ENCODE assay signal across 9 mouse cellular contexts in genomic region chr7:25376556-25376955, GRCm38 (mm10). TPM values are rescaled to one million over a fixed set of nuclear protein-coding genes. Genes with fewer than 3 reads are reported as not detected.
DNase-seq lines count a peak whose midpoint lies in the region; ATAC-seq and TF ChIP-seq lines count a peak whose summit lies in the region.
"Had no signal": no experiment of that assay in that cellular context is flagged by ENCODE, and none has a peak within 500 bp of the region (broad histone marks: within the 10 kb centered on the region; RNA-seq: fewer than 3 reads in every experiment).

No protein-coding gene starts in this region.

- peak overlapping the region; percentile 66 for H3K4me2 ChIP-seq in heart, embryonic 12.5 days
- H3K4me2 ChIP-seq in kidney, postnatal 0 days (ENCODE audit: low read length) = peak overlapping the region; percentile 49
- H3K4me2 ChIP-seq in limb, embryonic 15.5 days = peak overlapping the region; percentile 46
- H3K4me2 ChIP-seq in myocyte (ENCODE audit: low read depth) = peak overlapping the region; percentile 83

- ATAC-seq in heart, embryonic 12.5 days (ENCODE audit: insufficient number of reproducible peaks, low FRiP score) = peak; percentile 67; the same call in 1 of the 2 replicates
- peak; percentile 47 for ATAC-seq in kidney, postnatal 0 days (replicated peaks; ENCODE audit: low FRiP score, low read depth)
- ATAC-seq in limb, embryonic 15.5 days (ENCODE audit: insufficient number of reproducible peaks, low FRiP score, low TSS enrichment, low read depth) = no peak

- 3% methylated on average over 17 of the region's 17 CpGs for WGBS in heart, embryonic 12.5 days
- 3% methylated on average over 17 of the region's 17 CpGs for WGBS in kidney, postnatal 0 days
- 5% methylated on average over 17 of the region's 17 CpGs for WGBS in limb, embryonic 15.5 days

- 0 out of 2 replicates have a peak, but pooled peaks cover 3% of the 10 kb centered on the region for H3K27me3 ChIP-seq in heart, embryonic 12.5 days (replicated peaks)
- H3K27me3 ChIP-seq in kidney, postnatal 0 days (ENCODE audit: insufficient read depth, low read length) = no peaks in the 10 kb centered on the region
- no peaks in the 10 kb centered on the region for H3K27me3 ChIP-seq in limb, embryonic 15.5 days
- H3K27me3 ChIP-seq in myocyte (ENCODE audit: control insufficient read depth, insufficient read depth, insufficient read length) = no peaks in the 10 kb centered on the region
- H3K27me3 ChIP-seq: Patski had no signal

- no peaks in the 10 kb centered on the region for H3K79me2 ChIP-seq in myocyte (ENCODE audit: control insufficient read depth, insufficient read depth)

- H3K9ac ChIP-seq in heart, embryonic 12.5 days = 0 out of 2 replicates have a peak overlapping the region, but pooled peaks have one; percentile 16
- no peak overlapping the region for H3K9ac ChIP-seq in kidney, postnatal 0 days (ENCODE audit: low read depth, low read length)
- H3K9ac ChIP-seq in limb, embryonic 15.5 days = no peak overlapping the region

- TF ChIP-seq CTCF in embryonic fibroblast, embryonic 13.5 days (IDR thresholded peaks at IDR 0.05; ENCODE audit: borderline replicate concordance, insufficient read depth, low read length) = no peak
- no peak for TF ChIP-seq CTCF in kidney, postnatal 0 days (IDR thresholded peaks at IDR 0.05; ENCODE audit: low read depth)

- peaks cover 4% of the 10 kb centered on the region; the same call in 1 of the 2 replicates for H3K36me3 ChIP-seq in heart, embryonic 12.5 days
- peaks cover 5% of the 10 kb centered on the region; the same call in 1 of the 2 replicates for H3K36me3 ChIP-seq in kidney, postnatal 0 days (ENCODE audit: insufficient read depth, low read length)
- H3K36me3 ChIP-seq in limb, embryonic 15.5 days = 0 out of 2 replicates have a peak, but pooled peaks cover under 1% of the 10 kb centered on the region
- no peaks in the 10 kb centered on the region for H3K36me3 ChIP-seq in myocyte (ENCODE audit: control insufficient read depth, insufficient read depth)

- peak overlapping the region; percentile 1; the same call in 1 of the 2 replicates for H3K27ac ChIP-seq in embryonic fibroblast, embryonic 13.5 days (ENCODE audit: insufficient read depth, low read length)
- no peak overlapping the region for H3K27ac ChIP-seq in heart, embryonic 12.5 days (ENCODE audit: poor library complexity, severe bottlenecking)
- H3K27ac ChIP-seq in kidney, postnatal 0 days = no peak overlapping the region
- H3K27ac ChIP-seq in limb, embryonic 15.5 days = no peak overlapping the region; the same call in 1 of the 2 replicates

- peak overlapping the region; percentile 15 for H3K4me3 ChIP-seq in embryonic fibroblast, embryonic 13.5 days (ENCODE audit: insufficient read depth, low read length)
- H3K4me3 ChIP-seq in heart, embryonic 12.5 days = peak overlapping the region; percentile 48
- peak overlapping the region; percentile 20 for H3K4me3 ChIP-seq in kidney, postnatal 0 days (replicated peaks; ENCODE audit: low read depth, low read length)
- H3K4me3 ChIP-seq in limb, embryonic 15.5 days = peak overlapping the region; percentile 30
- peak overlapping the region; percentile 27 for H3K4me3 ChIP-seq in myocyte

- H3K9me3 ChIP-seq in heart, embryonic 12.5 days (replicated peaks) = no peaks in the 10 kb centered on the region
- H3K9me3 ChIP-seq in kidney, postnatal 0 days (replicated peaks; ENCODE audit: low read length) = no peaks in the 10 kb centered on the region
- no peaks in the 10 kb centered on the region for H3K9me3 ChIP-seq in limb, embryonic 15.5 days

- no peaks in the 10 kb centered on the region; the same call in 1 of the 2 replicates for H3K4me1 ChIP-seq in embryonic fibroblast, embryonic 13.5 days (ENCODE audit: control insufficient read depth, insufficient read depth, low read length)
- H3K4me1 ChIP-seq in heart, embryonic 12.5 days (replicated peaks) = peaks cover 28% of the 10 kb centered on the region
- H3K4me1 ChIP-seq in kidney, postnatal 0 days (replicated peaks; ENCODE audit: insufficient read depth, low read length) = no peaks in the 10 kb centered on the region
- H3K4me1 ChIP-seq in limb, embryonic 15.5 days = peaks cover 32% of the 10 kb centered on the region

- peak; percentile 94 for DNase-seq in 3T3-L1 (ENCODE audit: low read depth, low spot score)
- DNase-seq in brain, embryonic 18.5 days (ENCODE audit: low read depth, low spot score) = peak; percentile 57
- DNase-seq in kidney, postnatal 0 days (ENCODE audit: low spot score) = peak; percentile 84
- peak; percentile 61 for DNase-seq in urinary bladder, adult 2 months (ENCODE audit: low spot score)

- no peak overlapping the region for H3ac ChIP-seq in myocyte (ENCODE audit: control insufficient read depth, insufficient read length)

- TF ChIP-seq POLR2A in embryonic fibroblast, embryonic 13.5 days (IDR thresholded peaks at IDR 0.05; ENCODE audit: low read depth, low read length) = no peak
- no peak for TF ChIP-seq POLR2A in myocyte (IDR thresholded peaks at IDR 0.05; ENCODE audit: insufficient read length, low read depth)

TF ChIP-seq in myocyte, 11 proteins besides CTCF, POLR2A, EP300 and RAD21:
- no peak for TF ChIP-seq TCF12 (IDR thresholded peaks at IDR 0.05; ENCODE audit: insufficient read depth, poor library complexity, severe bottlenecking)

RNA-seq across cellular contexts. Expression of gene Cnfn, which starts 7.0 kb away (rescaled TPM):
- not detected in 2 replicates for polyA plus RNA-seq in embryonic fibroblast, embryonic 13.5 days (2011; ENCODE audit: insufficient read length, low read depth, missing spikeins)
- not detected in 2 replicates for polyA plus RNA-seq in heart, embryonic 12.5 days (2016; fragmentation: Nextera tagmentation; extraction: Ambion mirVana)
- polyA plus RNA-seq in kidney, postnatal 0 days (2015; fragmentation: Nextera tagmentation; extraction: Ambion mirVana) = not detected in 2 replicates
- 649 and 693 TPM in 2 replicates for polyA plus RNA-seq in limb, embryonic 15.5 days (2015; fragmentation: Nextera tagmentation; extraction: Ambion mirVana)
- not detected for polyA plus RNA-seq in myocyte (2012; fragmentation: generic; extraction: Trizol)
- polyA plus RNA-seq in urinary bladder, adult 2 months (2012; rRNA removed) = not detected in 2 replicates
- polyA plus RNA-seq: Patski had no signal

RNA-seq across cellular contexts. Expression of gene Lipe, which starts 22.0 kb away (rescaled TPM):
- polyA plus RNA-seq in embryonic fibroblast, embryonic 13.5 days (2011; ENCODE audit: insufficient read length, low read depth, missing spikeins) = 4.6 and 19.4 TPM in 2 replicates
- polyA plus RNA-seq in heart, embryonic 12.5 days (2016; fragmentation: Nextera tagmentation; extraction: Ambion mirVana) = 4.1 and 5.9 TPM in 2 replicates
- polyA plus RNA-seq in kidney, postnatal 0 days (2015; fragmentation: Nextera tagmentation; extraction: Ambion mirVana) = 6.4 and 6.5 TPM in 2 replicates
- polyA plus RNA-seq in limb, embryonic 15.5 days (2015; fragmentation: Nextera tagmentation; extraction: Ambion mirVana) = 9.2 and 11.8 TPM in 2 replicates
- polyA plus RNA-seq in myocyte (2012; fragmentation: generic; extraction: Trizol) = 3.8 TPM
- polyA plus RNA-seq in urinary bladder, adult 2 months (2012; rRNA removed) = 24.8 and 25.1 TPM in 2 replicates

RNA-seq across cellular contexts. Expression of gene Cxcl17, which starts 36.1 kb away (rescaled TPM):
- polyA plus RNA-seq in embryonic fibroblast, embryonic 13.5 days (2011; ENCODE audit: insufficient read length, low read depth, missing spikeins) = not detected in 2 replicates
- polyA plus RNA-seq in heart, embryonic 12.5 days (2016; fragmentation: Nextera tagmentation; extraction: Ambion mirVana) = not detected in 2 replicates
- polyA plus RNA-seq in kidney, postnatal 0 days (2015; fragmentation: Nextera tagmentation; extraction: Ambion mirVana) = 0.43 and 0.47 TPM in 2 replicates
- 0.20 and 0.32 TPM in 2 replicates for polyA plus RNA-seq in limb, embryonic 15.5 days (2015; fragmentation: Nextera tagmentation; extraction: Ambion mirVana)
- 0.06 TPM for polyA plus RNA-seq in myocyte (2012; fragmentation: generic; extraction: Trizol)
- 0.08 and 0.16 TPM in 2 replicates for polyA plus RNA-seq in urinary bladder, adult 2 months (2012; rRNA removed)

RNA-seq across cellular contexts. Expression of gene Megf8, which starts 59.6 kb away (rescaled TPM):
- 32.9 and 38.3 TPM in 2 replicates for polyA plus RNA-seq in embryonic fibroblast, embryonic 13.5 days (2011; ENCODE audit: insufficient read length, low read depth, missing spikeins)
- 10.3 and 10.8 TPM in 2 replicates for polyA plus RNA-seq in heart, embryonic 12.5 days (2016; fragmentation: Nextera tagmentation; extraction: Ambion mirVana)
- 8.1 and 9.6 TPM in 2 replicates for polyA plus RNA-seq in kidney, postnatal 0 days (2015; fragmentation: Nextera tagmentation; extraction: Ambion mirVana)
- 14.2 and 14.3 TPM in 2 replicates for polyA plus RNA-seq in limb, embryonic 15.5 days (2015; fragmentation: Nextera tagmentation; extraction: Ambion mirVana)
- 41.0 TPM for polyA plus RNA-seq in myocyte (2012; fragmentation: generic; extraction: Trizol)
- polyA plus RNA-seq in urinary bladder, adult 2 months (2012; rRNA removed) = 21.5 and 28.4 TPM in 2 replicates

Comparison
In these comparisons a context has a peak if more than half of its experiments do, and no peak if none do; other contexts are left out.
1. RNA of gene Cnfn, which starts 7.0 kb away (polyA plus RNA-seq): 649 to 693 TPM in limb, embryonic 15.5 days; not detected in heart, embryonic 12.5 days, not detected in embryonic fibroblast, embryonic 13.5 days, not detected in kidney, postnatal 0 days, not detected in myocyte (single experiment) and not detected in urinary bladder, adult 2 months; every median in the first group is over 100 times any median in the second.
2. Peak in every context shown above with its lines, with median percentiles within 50 percentile points of each other: DNase-seq, H3K4me3 ChIP-seq and H3K4me2 ChIP-seq.